Mouse (Mus musculus): ENCODE measurements around the gene Hectd4. TPM values are rescaled to one million over a fixed set of nuclear protein-coding genes. Genes with fewer than 3 reads are reported as not detected.

The Hectd4 gene
- polyA plus RNA-seq, 1 experiment from 2014 or later = 20.1 TPM

DNA sequence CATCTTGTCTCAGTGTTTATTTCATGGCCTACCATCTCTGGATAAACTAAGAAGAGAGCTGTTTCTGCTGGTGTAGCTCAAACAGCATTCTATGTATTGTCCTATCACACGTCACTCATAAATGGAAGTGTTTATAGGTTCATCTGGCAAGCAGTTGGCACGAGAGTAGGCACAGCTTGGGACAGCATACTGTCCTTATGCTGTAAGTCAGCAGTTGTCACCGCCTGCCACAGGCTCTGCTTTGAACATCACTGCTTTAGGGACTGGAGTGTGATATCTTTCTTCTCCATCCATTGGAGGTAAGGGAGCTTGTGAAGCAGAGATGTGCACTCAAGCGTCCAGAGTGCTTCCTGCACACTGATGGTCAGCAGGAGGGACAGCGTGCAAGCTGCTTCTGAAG, 19.8 kb downstream of the Hectd4 start:
- Histone ChIP-seq H3K4me1 (replicated peaks; ENCODE audit: control insufficient read depth, insufficient read depth, low read length) (peaks cover 12% of the 10 kb centered on the region; the same call in 1 of the 2 replicates), H3K4me3 (replicated peaks; ENCODE audit: low read length) (no peak overlapping the region), H3K27ac (ENCODE audit: low read length) (no peak overlapping the region), H3K27me3 (replicated peaks; ENCODE audit: control insufficient read depth, insufficient read depth, low read length) (no peaks in the 10 kb centered on the region), H3K4me2 (ENCODE audit: low read length) (no peak overlapping the region), H3K36me3 (ENCODE audit: control insufficient read depth, insufficient read depth) (no peaks in the 10 kb centered on the region), H3K9ac (replicated peaks; ENCODE audit: low read depth, low read length) (no peak overlapping the region), H3K9me3 (ENCODE audit: control insufficient read depth, low read length) (no peaks in the 10 kb centered on the region)
- WGBS = 55% methylated on average over 5 of the region's 5 CpGs
- peak; percentile 87 for ATAC-seq

DNA sequence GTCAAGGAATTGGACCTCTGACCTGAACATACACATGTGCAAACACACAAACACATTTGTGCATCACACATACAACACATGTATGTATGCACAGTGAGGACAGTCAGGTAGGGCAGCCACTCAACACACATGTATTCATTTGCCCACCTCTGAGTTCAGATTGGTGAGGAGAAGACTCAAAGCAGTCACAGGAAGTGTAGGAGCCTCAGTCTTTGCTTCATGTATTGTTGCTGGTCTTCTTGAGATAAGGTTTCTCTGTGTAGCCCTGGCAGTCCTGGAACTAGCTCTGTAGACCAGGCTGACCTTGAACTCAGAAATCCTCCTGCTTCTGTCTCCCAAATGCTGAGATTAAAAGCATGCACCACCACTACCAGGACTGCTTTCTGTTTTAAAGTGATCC, 21.2 kb downstream of the Hectd4 start:
- Histone ChIP-seq H3K4me2 (ENCODE audit: low read length) (no peak overlapping the region), H3K9me3 (ENCODE audit: control insufficient read depth, low read length) (no peaks in the 10 kb centered on the region), H3K4me3 (replicated peaks; ENCODE audit: low read length) (no peak overlapping the region), H3K9ac (replicated peaks; ENCODE audit: low read depth, low read length) (no peak overlapping the region), H3K36me3 (ENCODE audit: control insufficient read depth, insufficient read depth) (no peaks in the 10 kb centered on the region), H3K27me3 (replicated peaks; ENCODE audit: control insufficient read depth, insufficient read depth, low read length) (no peaks in the 10 kb centered on the region), H3K4me1 (replicated peaks; ENCODE audit: control insufficient read depth, insufficient read depth, low read length) (peaks cover 17% of the 10 kb centered on the region), H3K27ac (ENCODE audit: low read length) (no peak overlapping the region)
- ATAC-seq = no peak

DNA sequence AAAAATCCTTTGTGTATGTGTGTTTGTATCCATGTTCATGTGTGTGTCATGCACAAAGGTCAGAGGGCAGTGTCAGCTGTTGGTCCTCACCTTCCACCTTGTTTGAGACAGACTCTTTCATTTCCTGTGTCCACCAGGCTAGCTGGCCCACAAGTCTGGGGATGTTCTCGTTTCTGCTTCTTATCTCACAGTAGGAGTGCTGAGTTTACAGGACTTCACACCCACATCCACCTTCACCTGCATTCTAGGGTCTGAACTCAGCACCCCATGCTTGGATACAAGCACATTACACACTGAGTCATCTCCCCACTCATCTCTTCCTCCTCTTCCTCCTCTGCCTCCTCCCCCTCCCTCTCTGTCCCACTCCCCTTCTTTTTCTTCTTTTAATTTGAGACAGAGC, 22.2 kb downstream of the Hectd4 start:
- H3K4me3 ChIP-seq (replicated peaks; ENCODE audit: low read length) = no peak overlapping the region
- no peaks in the 10 kb centered on the region for H3K27me3 ChIP-seq (replicated peaks; ENCODE audit: control insufficient read depth, insufficient read depth, low read length)
- H3K9me3 ChIP-seq (ENCODE audit: control insufficient read depth, low read length) = no peaks in the 10 kb centered on the region
- no peak overlapping the region for H3K9ac ChIP-seq (replicated peaks; ENCODE audit: low read depth, low read length)
- H3K4me1 ChIP-seq (replicated peaks; ENCODE audit: control insufficient read depth, insufficient read depth, low read length) = peaks cover 12% of the 10 kb centered on the region
- no peak overlapping the region for H3K27ac ChIP-seq (ENCODE audit: low read length)
- WGBS = 74% methylated on average over 1 of the region's 1 CpGs
- no peaks in the 10 kb centered on the region for H3K36me3 ChIP-seq (ENCODE audit: control insufficient read depth, insufficient read depth)
- no peak overlapping the region for H3K4me2 ChIP-seq (ENCODE audit: low read length)
- no peak for ATAC-seq

DNA sequence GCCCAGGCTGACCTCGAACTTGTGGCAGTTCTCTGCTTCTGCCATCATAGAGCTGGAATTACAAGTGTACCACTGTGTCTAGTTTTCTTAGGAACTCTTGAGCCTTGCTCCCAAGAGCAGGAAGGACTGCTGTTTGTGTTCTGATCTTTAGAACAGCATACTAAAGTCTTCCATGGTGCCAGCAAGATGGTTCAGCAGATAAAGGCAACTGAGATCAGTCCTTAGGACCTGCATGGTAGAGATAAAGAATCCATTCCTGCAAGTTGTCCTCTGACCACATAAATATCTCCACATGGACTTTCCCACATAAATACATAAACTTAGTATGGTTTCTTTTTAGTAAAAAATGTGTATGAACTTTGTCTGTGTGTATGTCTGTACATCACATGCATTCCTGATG, 22.7 kb downstream of the Hectd4 start:
- Histone ChIP-seq H3K9ac (replicated peaks; ENCODE audit: low read depth, low read length) (no peak overlapping the region), H3K27me3 (replicated peaks; ENCODE audit: control insufficient read depth, insufficient read depth, low read length) (no peaks in the 10 kb centered on the region), H3K36me3 (ENCODE audit: control insufficient read depth, insufficient read depth) (no peaks in the 10 kb centered on the region), H3K27ac (ENCODE audit: low read length) (no peak overlapping the region), H3K4me2 (ENCODE audit: low read length) (no peak overlapping the region), H3K4me1 (replicated peaks; ENCODE audit: control insufficient read depth, insufficient read depth, low read length) (peaks cover 12% of the 10 kb centered on the region), H3K9me3 (ENCODE audit: control insufficient read depth, low read length) (no peaks in the 10 kb centered on the region), H3K4me3 (replicated peaks; ENCODE audit: low read length) (no peak overlapping the region)
- no peak for ATAC-seq
- WGBS = 97% methylated on average over 1 of the region's 1 CpGs

DNA sequence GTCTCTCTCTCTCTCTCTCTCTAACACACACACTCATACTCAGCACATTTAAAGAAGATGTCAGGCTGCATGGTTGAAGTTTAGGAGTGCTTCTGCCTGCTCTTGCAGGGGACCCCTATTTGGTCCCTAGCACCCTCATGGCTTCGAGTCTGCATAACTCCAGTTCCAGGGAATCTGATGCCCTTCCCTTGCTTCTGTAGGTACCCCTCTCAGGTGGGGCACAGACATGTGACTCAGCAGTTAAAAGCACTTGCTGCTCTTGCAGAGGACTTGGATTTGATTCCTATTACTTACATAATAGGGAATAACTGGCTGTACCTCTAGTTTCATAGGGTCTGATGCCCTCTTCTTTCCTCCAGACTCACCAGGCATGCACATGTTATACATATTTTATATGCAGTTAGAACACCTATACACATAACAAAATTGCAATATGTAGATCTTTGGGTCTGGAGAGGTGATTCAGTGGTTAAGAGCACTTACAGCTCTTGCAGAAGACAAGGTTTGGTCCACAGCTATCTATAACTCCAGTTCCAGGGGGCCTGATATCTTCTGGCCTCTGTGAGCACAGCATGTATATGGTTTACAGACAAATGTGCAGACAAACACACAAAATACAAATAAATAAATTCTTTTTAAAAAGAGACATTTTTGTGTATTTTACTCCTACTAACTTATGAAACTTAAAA, 23.8 kb downstream of the Hectd4 start:
- Histone ChIP-seq H3K4me1 (replicated peaks; ENCODE audit: control insufficient read depth, insufficient read depth, low read length) (peaks cover 12% of the 10 kb centered on the region), H3K4me2 (ENCODE audit: low read length) (no peak overlapping the region), H3K27ac (ENCODE audit: low read length) (no peak overlapping the region), H3K27me3 (replicated peaks; ENCODE audit: control insufficient read depth, insufficient read depth, low read length) (no peaks in the 10 kb centered on the region), H3K36me3 (ENCODE audit: control insufficient read depth, insufficient read depth) (no peaks in the 10 kb centered on the region), H3K9ac (replicated peaks; ENCODE audit: low read depth, low read length) (no peak overlapping the region), H3K9me3 (ENCODE audit: control insufficient read depth, low read length) (no peaks in the 10 kb centered on the region), H3K4me3 (replicated peaks; ENCODE audit: low read length) (no peak overlapping the region)
- WGBS = 95% methylated on average over 1 of the region's 1 CpGs
- no peak for ATAC-seq

DNA sequence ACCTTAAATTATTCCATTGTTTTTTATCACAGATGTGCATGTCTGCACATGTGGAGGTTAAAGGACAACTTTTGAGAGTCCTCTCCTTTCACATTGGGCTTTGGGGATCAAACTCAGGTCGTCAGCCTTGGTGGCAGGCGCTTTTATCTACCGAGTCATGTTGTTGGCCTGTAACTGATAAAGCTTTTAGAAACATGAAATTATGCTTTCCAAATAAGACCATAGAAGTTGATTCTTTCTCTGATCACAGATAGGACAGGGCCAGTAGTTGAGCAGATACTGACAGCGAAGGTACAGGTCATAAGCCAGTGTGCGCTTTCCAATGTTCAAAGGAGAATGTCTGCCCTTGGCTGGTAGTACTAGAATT, 24.3 kb downstream of the Hectd4 start:
- H3K27me3 ChIP-seq (replicated peaks; ENCODE audit: control insufficient read depth, insufficient read depth, low read length) = no peaks in the 10 kb centered on the region
- 94% methylated on average over 5 of the region's 5 CpGs for WGBS
- no peak overlapping the region for H3K27ac ChIP-seq (ENCODE audit: low read length)
- no peaks in the 10 kb centered on the region for H3K36me3 ChIP-seq (ENCODE audit: control insufficient read depth, insufficient read depth)
- ATAC-seq = no peak
- H3K4me1 ChIP-seq (replicated peaks; ENCODE audit: control insufficient read depth, insufficient read depth, low read length) = peaks cover 12% of the 10 kb centered on the region
- no peak overlapping the region for H3K4me2 ChIP-seq (ENCODE audit: low read length)
- no peaks in the 10 kb centered on the region for H3K9me3 ChIP-seq (ENCODE audit: control insufficient read depth, low read length)
- no peak overlapping the region for H3K4me3 ChIP-seq (replicated peaks; ENCODE audit: low read length)
- no peak overlapping the region for H3K9ac ChIP-seq (replicated peaks; ENCODE audit: low read depth, low read length)

DNA sequence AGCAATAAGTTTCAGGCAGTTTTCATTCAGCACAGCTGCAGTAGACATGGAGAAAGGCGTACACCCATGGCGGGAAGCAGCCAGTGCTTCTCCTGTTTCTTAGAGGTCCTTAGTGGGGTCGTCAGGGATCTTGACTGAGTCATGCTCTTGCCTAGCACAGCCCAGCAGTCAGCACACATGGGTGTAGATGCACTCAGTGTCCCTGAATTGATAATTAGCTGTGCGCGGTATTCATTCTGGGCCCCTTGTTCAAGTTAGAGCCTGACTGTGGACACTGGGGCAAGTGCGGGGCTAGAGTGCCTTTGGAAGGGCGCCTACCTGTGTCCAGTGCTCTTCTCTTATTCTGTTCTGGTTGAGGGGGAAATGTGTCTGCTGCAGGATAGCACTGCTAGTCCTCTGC, 25.2 kb downstream of the Hectd4 start:
- H3K9me3 ChIP-seq (ENCODE audit: control insufficient read depth, low read length) = no peaks in the 10 kb centered on the region
- H3K9ac ChIP-seq (replicated peaks; ENCODE audit: low read depth, low read length) = no peak overlapping the region
- H3K4me1 ChIP-seq (replicated peaks; ENCODE audit: control insufficient read depth, insufficient read depth, low read length) = peaks cover 8% of the 10 kb centered on the region
- no peak overlapping the region for H3K4me3 ChIP-seq (replicated peaks; ENCODE audit: low read length)
- no peaks in the 10 kb centered on the region for H3K36me3 ChIP-seq (ENCODE audit: control insufficient read depth, insufficient read depth)
- 90% methylated on average over 7 of the region's 7 CpGs for WGBS
- H3K27me3 ChIP-seq (replicated peaks; ENCODE audit: control insufficient read depth, insufficient read depth, low read length) = no peaks in the 10 kb centered on the region
- no peak overlapping the region for H3K27ac ChIP-seq (ENCODE audit: low read length)
- no peak for ATAC-seq
- no peak overlapping the region for H3K4me2 ChIP-seq (ENCODE audit: low read length)

DNA sequence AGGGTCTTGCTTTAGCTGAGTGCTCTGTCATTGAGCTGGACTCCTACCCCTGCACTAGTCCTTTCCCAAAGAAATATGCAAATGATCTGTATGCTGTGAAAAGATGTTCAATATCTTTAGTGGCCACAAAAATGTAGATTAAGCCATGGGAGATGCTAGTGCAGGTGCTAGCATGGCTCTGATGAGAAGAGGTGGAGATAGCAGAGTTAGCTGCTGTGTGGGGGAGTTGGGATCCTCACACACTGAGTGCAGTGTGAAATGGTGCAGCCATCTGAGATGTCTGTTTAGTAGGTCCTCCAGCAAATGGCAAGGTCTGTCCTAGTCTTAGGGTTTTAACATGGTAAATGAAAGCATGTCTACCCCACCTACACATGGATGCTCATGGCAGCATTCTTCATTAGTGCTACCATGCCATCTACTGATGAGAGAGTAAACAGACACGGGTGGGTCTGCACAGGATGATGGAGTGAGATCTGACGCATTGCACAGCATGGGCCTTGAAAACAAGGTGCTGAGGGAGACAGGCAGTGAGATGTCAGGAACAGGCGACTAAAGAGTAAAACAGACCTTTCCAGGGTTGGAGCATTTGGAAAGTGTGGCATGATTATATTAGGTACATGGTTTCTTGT, 28.9 kb downstream of the Hectd4 start:
- WGBS = 86% methylated on average over 3 of the region's 3 CpGs
- Histone ChIP-seq H3K9me3 (ENCODE audit: control insufficient read depth, low read length) (no peaks in the 10 kb centered on the region), H3K36me3 (ENCODE audit: control insufficient read depth, insufficient read depth) (no peaks in the 10 kb centered on the region), H3K4me1 (replicated peaks; ENCODE audit: control insufficient read depth, insufficient read depth, low read length) (peaks cover 5% of the 10 kb centered on the region), H3K9ac (replicated peaks; ENCODE audit: low read depth, low read length) (no peak overlapping the region), H3K4me2 (ENCODE audit: low read length) (no peak overlapping the region), H3K27me3 (replicated peaks; ENCODE audit: control insufficient read depth, insufficient read depth, low read length) (no peaks in the 10 kb centered on the region), H3K27ac (ENCODE audit: low read length) (no peak overlapping the region), H3K4me3 (replicated peaks; ENCODE audit: low read length) (no peak overlapping the region)
- no peak for ATAC-seq

DNA sequence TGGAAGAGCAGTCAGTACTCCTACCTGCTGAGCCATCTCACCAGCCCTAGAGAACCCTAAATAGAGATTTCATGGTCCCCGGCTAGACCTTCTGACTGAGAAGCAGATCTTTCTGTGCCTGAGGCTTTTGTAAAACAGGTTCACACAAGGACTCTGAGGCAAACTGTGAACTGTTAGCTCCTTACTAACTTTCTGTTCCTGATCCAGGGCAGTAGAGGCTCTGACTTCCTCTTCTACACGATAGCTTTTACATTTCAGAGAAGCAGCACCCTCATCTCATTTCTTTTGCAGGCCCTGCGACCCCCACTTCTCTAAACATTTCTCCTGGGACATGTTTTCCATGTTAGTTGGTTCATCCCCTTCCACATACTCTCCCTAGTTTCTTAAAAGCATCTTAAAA, 29.7 kb downstream of the Hectd4 start:
- no peaks in the 10 kb centered on the region for H3K9me3 ChIP-seq (ENCODE audit: control insufficient read depth, low read length)
- H3K4me1 ChIP-seq (replicated peaks; ENCODE audit: control insufficient read depth, insufficient read depth, low read length) = peaks cover 5% of the 10 kb centered on the region
- no peaks in the 10 kb centered on the region for H3K36me3 ChIP-seq (ENCODE audit: control insufficient read depth, insufficient read depth)
- ATAC-seq = no peak
- no peak overlapping the region for H3K4me2 ChIP-seq (ENCODE audit: low read length)
- 95% methylated on average over 3 of the region's 3 CpGs for WGBS
- no peak overlapping the region for H3K4me3 ChIP-seq (replicated peaks; ENCODE audit: low read length)
- H3K9ac ChIP-seq (replicated peaks; ENCODE audit: low read depth, low read length) = no peak overlapping the region
- no peak overlapping the region for H3K27ac ChIP-seq (ENCODE audit: low read length)
- no peaks in the 10 kb centered on the region for H3K27me3 ChIP-seq (replicated peaks; ENCODE audit: control insufficient read depth, insufficient read depth, low read length)

DNA sequence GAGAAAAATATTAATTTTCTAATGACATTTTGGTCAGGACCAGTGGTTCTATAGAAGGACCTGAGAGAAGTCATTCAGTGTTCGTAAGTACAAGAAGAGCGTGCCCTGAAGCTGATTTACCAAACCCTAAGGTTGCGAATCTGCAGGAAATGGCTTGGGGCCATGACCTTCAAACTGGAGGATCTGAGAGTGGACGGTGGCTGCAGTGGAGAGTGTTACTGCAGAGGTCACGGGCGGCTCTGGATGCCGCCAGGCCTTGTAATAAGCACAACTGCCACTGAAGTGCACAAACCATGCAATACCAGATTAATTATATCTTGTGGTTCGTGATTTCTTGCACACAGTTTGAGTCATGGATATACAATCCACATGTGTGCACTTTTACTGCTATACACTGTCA, 31.8 kb downstream of the Hectd4 start:
- Histone ChIP-seq H3K27ac (ENCODE audit: low read length) (no peak overlapping the region), H3K36me3 (ENCODE audit: control insufficient read depth, insufficient read depth) (no peaks in the 10 kb centered on the region; the same call in 1 of the 2 replicates), H3K4me2 (ENCODE audit: low read length) (no peak overlapping the region), H3K4me1 (replicated peaks; ENCODE audit: control insufficient read depth, insufficient read depth, low read length) (no peaks in the 10 kb centered on the region), H3K4me3 (replicated peaks; ENCODE audit: low read length) (no peak overlapping the region), H3K9me3 (ENCODE audit: control insufficient read depth, low read length) (no peaks in the 10 kb centered on the region), H3K9ac (replicated peaks; ENCODE audit: low read depth, low read length) (no peak overlapping the region), H3K27me3 (replicated peaks; ENCODE audit: control insufficient read depth, insufficient read depth, low read length) (no peaks in the 10 kb centered on the region)
- ATAC-seq = no peak
- 85% methylated on average over 8 of the region's 8 CpGs for WGBS
